In the genomic region with DNA sequence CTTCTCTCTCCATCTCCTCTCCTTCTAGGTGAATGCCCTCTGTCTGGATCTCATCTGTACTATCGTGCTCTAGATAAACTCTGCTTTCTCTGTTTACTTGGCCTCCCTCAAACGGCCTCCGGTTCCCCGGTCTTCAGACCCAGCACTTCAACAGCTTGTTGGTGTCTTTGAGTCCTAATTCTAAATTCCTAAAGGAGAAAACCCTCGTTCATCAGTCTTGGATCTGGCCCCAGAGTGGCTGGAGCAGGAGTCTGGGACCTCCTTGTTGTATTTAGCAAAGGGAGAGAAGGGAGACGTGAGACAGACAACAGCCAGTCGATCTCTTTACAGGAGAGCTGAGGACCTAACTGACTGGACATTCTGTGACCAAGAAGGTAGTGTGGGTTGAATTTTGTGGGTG, we compare ENCODE assay signal across 21 mouse cellular contexts. TPM values are rescaled to one million over a fixed set of nuclear protein-coding genes. Genes with fewer than 3 reads are reported as not detected.
DNase-seq lines count a peak whose midpoint lies in the region; ATAC-seq lines count a peak whose summit lies in the region.
"Had no signal": no experiment of that assay in that cellular context is flagged by ENCODE, and none has a peak within 500 bp of the region (broad histone marks: within the 10 kb centered on the region; RNA-seq: fewer than 3 reads in every experiment).

No protein-coding gene starts in this region.

- no peak overlapping the region for H3K4me3 ChIP-seq in intestine, embryonic 15.5 days (replicated peaks)
- H3K4me3 ChIP-seq in intestine, embryonic 16.5 days (ENCODE audit: low read length), result no peak overlapping the region
- H3K4me3 ChIP-seq in lung, embryonic 15.5 days, result no peak overlapping the region
- no peak overlapping the region for H3K4me3 ChIP-seq in liver, embryonic 15.5 days (replicated peaks)
- H3K4me3 ChIP-seq: embryonic facial prominence, embryonic 10.5 days; forebrain, embryonic 13.5 days; gastrocnemius, adult 2 months; heart, embryonic 12.5 days; hindbrain, embryonic 10.5 days had no signal

- H3K9ac ChIP-seq in intestine, embryonic 15.5 days, result no peak overlapping the region
- H3K9ac ChIP-seq in intestine, embryonic 16.5 days (ENCODE audit: low read depth, low read length), result no peak overlapping the region
- H3K9ac ChIP-seq in lung, embryonic 15.5 days, result no peak overlapping the region
- no peak overlapping the region for H3K9ac ChIP-seq in liver, embryonic 15.5 days
- H3K9ac ChIP-seq: forebrain, embryonic 13.5 days; heart, embryonic 12.5 days had no signal

- H3K36me3 ChIP-seq in intestine, embryonic 15.5 days, result no peaks in the 10 kb centered on the region
- H3K36me3 ChIP-seq in intestine, embryonic 16.5 days (ENCODE audit: control insufficient read depth, insufficient read depth, low read length), result no peaks in the 10 kb centered on the region
- H3K36me3 ChIP-seq in lung, embryonic 15.5 days, result no peaks in the 10 kb centered on the region
- no peaks in the 10 kb centered on the region for H3K36me3 ChIP-seq in liver, embryonic 15.5 days (replicated peaks)
- H3K36me3 ChIP-seq: embryonic facial prominence, embryonic 10.5 days; G1E; heart, embryonic 12.5 days; hindbrain, embryonic 10.5 days had no signal

- no peak for DNase-seq in lung, adult 18-20 months
- DNase-seq in lung, postnatal 36 days, result peak; percentile 8
- DNase-seq: adrenal gland, adult 8-10 months; adrenal gland, postnatal 36 days; B cell, adult 2 months; cerebellum, adult 2 months; cerebellum, postnatal 10 days; gastrocnemius, adult 2 months; gastrocnemius, postnatal 25 days had no signal

- no peaks in the 10 kb centered on the region for H3K27me3 ChIP-seq in intestine, embryonic 15.5 days (replicated peaks)
- H3K27me3 ChIP-seq in intestine, embryonic 16.5 days (replicated peaks; ENCODE audit: control insufficient read depth, insufficient read depth, low read length), result no peaks in the 10 kb centered on the region
- H3K27me3 ChIP-seq in lung, embryonic 15.5 days, result no peaks in the 10 kb centered on the region
- H3K27me3 ChIP-seq in liver, embryonic 15.5 days, result no peaks in the 10 kb centered on the region
- H3K27me3 ChIP-seq: forebrain, embryonic 13.5 days; heart, embryonic 12.5 days had no signal

- peak overlapping the region; percentile 22; the same call in 1 of the 2 replicates for H3K27ac ChIP-seq in intestine, embryonic 15.5 days
- no peak overlapping the region for H3K27ac ChIP-seq in intestine, embryonic 16.5 days (ENCODE audit: low read length)
- peak overlapping the region; percentile 74 for H3K27ac ChIP-seq in lung, embryonic 15.5 days
- peak overlapping the region; percentile 38; the same call in 1 of the 2 replicates for H3K27ac ChIP-seq in liver, embryonic 15.5 days (replicated peaks)
- H3K27ac ChIP-seq: embryonic facial prominence, embryonic 10.5 days; forebrain, embryonic 13.5 days; gastrocnemius, adult 2 months; hindbrain, embryonic 10.5 days had no signal

- no peak for ATAC-seq in intestine, embryonic 15.5 days
- no peak for ATAC-seq in intestine, embryonic 16.5 days
- ATAC-seq in lung, embryonic 15.5 days (ENCODE audit: borderline replicate concordance, extremely low read depth, low FRiP score, low TSS enrichment), result peak; percentile 66
- no peak for ATAC-seq in liver, embryonic 15.5 days (ENCODE audit: insufficient read depth)
- ATAC-seq in megakaryocyte-erythroid progenitor cell, adult 5-6 weeks (replicated peaks; ENCODE audit: low FRiP score, low TSS enrichment, poor library complexity, severe bottlenecking), result no peak
- ATAC-seq: CD4-positive, CD25-positive, alpha-beta regulatory T cell, adult 4 months had no signal

- H3K9me3 ChIP-seq in intestine, embryonic 15.5 days, result no peaks in the 10 kb centered on the region
- no peaks in the 10 kb centered on the region for H3K9me3 ChIP-seq in intestine, embryonic 16.5 days (ENCODE audit: control insufficient read depth, low read length)
- H3K9me3 ChIP-seq in lung, embryonic 15.5 days, result no peaks in the 10 kb centered on the region
- no peaks in the 10 kb centered on the region for H3K9me3 ChIP-seq in liver, embryonic 15.5 days (replicated peaks)
- H3K9me3 ChIP-seq: embryonic facial prominence, embryonic 10.5 days; forebrain, embryonic 13.5 days; heart, embryonic 12.5 days; hindbrain, embryonic 10.5 days had no signal

- WGBS in intestine, embryonic 15.5 days, result 23% methylated on average over 7 of the region's 7 CpGs
- WGBS in intestine, embryonic 16.5 days, result 28% methylated on average over 7 of the region's 7 CpGs
- 17% methylated on average over 7 of the region's 7 CpGs for WGBS in lung, embryonic 15.5 days
- 50% methylated on average over 7 of the region's 7 CpGs for WGBS in liver, embryonic 15.5 days (ENCODE audit: insufficient replicate concordance)

- peaks cover 8% of the 10 kb centered on the region for H3K4me1 ChIP-seq in intestine, embryonic 15.5 days (replicated peaks)
- H3K4me1 ChIP-seq in intestine, embryonic 16.5 days (ENCODE audit: control insufficient read depth, insufficient read depth, low read length), result peaks cover 8% of the 10 kb centered on the region
- H3K4me1 ChIP-seq in lung, embryonic 15.5 days, result peaks cover 35% of the 10 kb centered on the region
- no peaks in the 10 kb centered on the region for H3K4me1 ChIP-seq in liver, embryonic 15.5 days (replicated peaks)

- no peak overlapping the region for H3K4me2 ChIP-seq in intestine, embryonic 15.5 days (replicated peaks)
- no peak overlapping the region for H3K4me2 ChIP-seq in intestine, embryonic 16.5 days (ENCODE audit: low read depth, low read length)
- H3K4me2 ChIP-seq in lung, embryonic 15.5 days, result no peak overlapping the region
- H3K4me2 ChIP-seq in liver, embryonic 15.5 days, result peak overlapping the region; percentile 18
- H3K4me2 ChIP-seq: forebrain, embryonic 13.5 days; heart, embryonic 12.5 days had no signal

RNA-seq across cellular contexts. Expression of a gene that starts 27.0 kb away (rescaled TPM):
- polyA plus RNA-seq in intestine, embryonic 15.5 days (2015; fragmentation: Nextera tagmentation; extraction: Ambion mirVana), result 2.3 and 2.5 TPM in 2 replicates
- polyA plus RNA-seq in intestine, embryonic 16.5 days (2015; fragmentation: Nextera tagmentation; extraction: Ambion mirVana), result 1.5 and 1.7 TPM in 2 replicates
- polyA plus RNA-seq in lung, embryonic 15.5 days (2015; fragmentation: Nextera tagmentation; extraction: Ambion mirVana), result 7.9 and 9.8 TPM in 2 replicates
- 0.36 and 0.59 TPM in 2 replicates for polyA plus RNA-seq in liver, embryonic 15.5 days (2015; fragmentation: Nextera tagmentation; extraction: Ambion mirVana)
- total RNA-seq in megakaryocyte-erythroid progenitor cell, adult 5-6 weeks (2014; fragmentation: Nextera tagmentation), result not detected in 2 replicates
- total RNA-seq in megakaryocyte-erythroid progenitor cell, adult 5-6 weeks (2017), result not detected in 2 replicates
- total RNA-seq: granulocyte monocyte progenitor cell, adult 5-6 weeks had no signal
- polyA plus RNA-seq: CD4-positive, CD25-positive, alpha-beta regulatory T cell, adult 4 months; G1E had no signal
